Mouse (Mus musculus) c-Kit-positive CD71-negative TER-119-negative erythroid progenitor cells, embryonic 14.5 days (primary cell): Measurements from ENCODE around the gene Uvrag.
A peak's percentile ranks its signal among the peaks of the same experiment; 100 is the strongest.

ENCODE experiments used
- DNase-seq: peaks from one replicate; pipeline ENCODE4 v3.0.0-alpha.2; 2013; ENCODE audit warnings: low read depth

The Uvrag gene

DNA sequence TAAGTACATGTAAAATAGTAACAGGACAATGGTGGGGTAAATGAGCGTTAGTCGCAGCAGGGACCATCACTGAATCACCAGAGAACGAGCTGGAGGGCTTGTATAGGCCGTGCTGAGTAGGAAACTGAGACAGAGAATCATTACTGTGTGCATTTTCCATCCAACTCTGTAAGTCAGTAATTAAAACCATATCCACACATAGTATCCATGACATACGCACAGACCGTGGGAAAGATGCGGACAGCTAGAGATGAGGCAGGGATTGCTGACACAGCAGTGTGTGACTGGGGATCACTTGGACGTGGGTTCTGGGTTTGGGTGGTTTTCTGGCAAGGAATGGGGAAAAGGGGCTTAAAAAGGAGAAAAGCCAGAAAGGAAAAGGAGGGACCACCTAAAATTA, 81.0 kb downstream of the Uvrag start:
- no peak for DNase-seq

DNA sequence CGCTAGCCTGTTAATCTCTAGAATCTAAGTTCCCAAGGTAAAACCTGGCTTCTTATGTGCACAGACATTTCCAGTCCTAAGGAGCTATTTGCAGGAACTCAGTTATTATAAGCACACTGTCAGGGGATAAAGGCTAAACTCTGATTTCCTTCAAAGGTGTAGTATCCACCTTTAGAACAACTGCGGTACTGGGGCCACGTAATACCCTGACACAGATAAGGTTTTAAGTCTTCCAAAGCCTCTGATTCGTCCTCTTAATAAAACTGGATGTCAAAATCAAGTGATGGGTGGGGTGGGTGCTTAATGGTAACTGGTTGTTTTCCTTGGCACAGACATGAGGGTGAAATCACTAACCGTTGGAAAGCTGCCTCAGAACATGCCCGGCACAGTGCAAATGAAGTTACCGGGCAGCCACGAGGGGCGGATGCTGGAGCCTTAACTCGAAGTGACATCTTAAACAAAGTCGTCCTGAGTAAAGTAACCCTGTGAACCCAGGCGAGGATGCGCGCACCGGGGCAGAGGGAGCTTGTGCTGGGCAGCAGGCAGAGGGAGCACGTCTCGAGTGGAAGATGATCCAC, 83.8 kb downstream of the Uvrag start:
- DNase-seq, result no peak

- no peak for DNase-seq
These were observed 87.3 kb downstream of the Uvrag start for GRCm38 (mm10) chr7:99053626-99054025.

- no peak for DNase-seq
These were observed 88.3 kb downstream of the Uvrag start for GRCm38 (mm10) chr7:99052471-99053241.

DNA sequence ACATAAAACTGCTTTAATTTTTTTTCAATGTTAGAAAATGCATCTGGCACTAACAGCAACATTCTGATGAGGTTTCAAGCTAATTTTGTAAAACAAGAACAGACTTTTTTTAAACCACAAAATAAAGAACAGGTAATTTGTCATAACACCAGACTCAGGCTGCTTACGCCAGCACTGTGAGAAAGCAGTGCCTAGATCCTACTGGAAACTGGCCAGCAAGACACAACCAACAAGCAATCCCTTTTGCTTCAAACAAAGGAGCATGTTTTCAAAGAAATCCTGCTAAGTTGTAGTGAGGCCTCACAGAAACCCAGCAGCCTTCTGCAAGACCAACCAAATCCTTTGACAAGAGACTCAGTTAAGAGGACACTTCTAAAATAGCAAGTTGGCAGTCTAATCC, 90.1 kb downstream of the Uvrag start:
- no peak for DNase-seq

DNA sequence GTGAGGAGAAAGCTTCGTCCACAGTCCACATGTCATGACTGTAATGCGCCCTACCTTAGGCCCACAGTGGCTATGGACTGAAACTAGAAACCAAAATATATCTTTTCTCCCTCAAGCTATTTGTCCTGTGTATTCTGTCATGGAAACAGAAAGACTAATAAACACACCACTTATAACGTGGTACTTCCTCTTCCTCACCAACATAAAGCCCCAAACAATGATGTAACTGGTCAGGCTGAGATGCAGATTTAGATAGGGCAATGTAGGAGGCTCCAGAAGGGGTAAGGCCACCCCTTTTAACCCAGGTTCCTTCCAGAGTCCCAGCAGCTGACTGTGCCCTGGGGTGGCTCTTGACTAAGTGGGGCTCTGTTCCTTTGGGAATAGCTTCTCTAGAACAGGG, 91.0 kb downstream of the Uvrag start:
- DNase-seq, result no peak

DNA sequence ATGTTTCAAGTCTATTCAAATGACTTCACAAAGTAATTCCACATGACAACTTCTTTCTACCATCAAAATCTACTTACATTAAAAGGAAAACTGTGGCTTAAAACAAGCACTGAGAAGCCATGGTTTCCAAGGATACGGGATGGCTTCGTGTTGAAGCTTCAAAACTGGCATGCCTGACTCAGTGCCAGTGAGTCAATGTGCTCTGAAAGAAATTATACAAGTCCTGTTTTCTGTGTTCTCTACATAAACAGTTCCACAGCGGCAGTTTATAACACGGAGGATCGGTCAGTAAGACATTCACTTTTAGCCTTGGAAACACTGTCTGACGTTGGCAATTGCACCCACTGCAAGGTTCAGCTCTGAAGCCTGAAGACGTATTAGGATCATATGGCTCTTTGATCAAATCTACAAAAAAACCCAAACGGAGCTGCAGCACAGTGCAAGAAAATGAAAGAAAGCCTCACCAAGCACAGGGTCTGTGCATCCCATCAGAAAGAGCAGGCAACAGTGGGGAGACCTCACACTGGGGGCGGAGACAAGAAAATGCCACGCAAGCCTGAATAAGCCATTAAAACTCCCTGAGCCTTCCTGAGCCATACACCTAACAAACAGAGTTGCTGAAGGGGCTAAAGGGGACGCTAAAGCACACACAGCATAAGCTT, 94.3 kb downstream of the Uvrag start:
- no peak for DNase-seq

DNA sequence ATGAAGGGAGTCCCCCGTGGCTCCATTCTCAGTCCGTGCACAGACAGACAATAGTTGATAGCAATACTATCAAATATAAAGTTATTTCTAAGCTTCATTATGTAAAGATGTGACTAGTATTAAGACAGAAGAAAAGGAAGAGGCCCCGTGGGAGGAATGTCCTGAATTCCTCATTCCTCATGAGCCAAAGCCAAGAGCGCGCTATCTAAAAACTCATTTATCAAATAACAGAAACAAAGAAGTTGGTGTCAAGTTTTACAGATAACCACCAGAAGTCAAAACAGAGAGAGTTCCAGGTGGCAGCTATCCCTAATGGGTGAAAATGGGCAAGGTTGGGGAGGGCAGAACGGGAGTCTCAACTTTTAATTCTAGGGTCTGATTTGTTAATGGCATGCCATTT, 95.4 kb downstream of the Uvrag start:
- no peak for DNase-seq

- no peak for DNase-seq
These were observed 97.0 kb downstream of the Uvrag start for GRCm38 (mm10) chr7:99043923-99044322.

GRCm38 (mm10) chr7:99043322-99043721, 97.6 kb downstream of the Uvrag start:
- peak; percentile 29 for DNase-seq

DNA sequence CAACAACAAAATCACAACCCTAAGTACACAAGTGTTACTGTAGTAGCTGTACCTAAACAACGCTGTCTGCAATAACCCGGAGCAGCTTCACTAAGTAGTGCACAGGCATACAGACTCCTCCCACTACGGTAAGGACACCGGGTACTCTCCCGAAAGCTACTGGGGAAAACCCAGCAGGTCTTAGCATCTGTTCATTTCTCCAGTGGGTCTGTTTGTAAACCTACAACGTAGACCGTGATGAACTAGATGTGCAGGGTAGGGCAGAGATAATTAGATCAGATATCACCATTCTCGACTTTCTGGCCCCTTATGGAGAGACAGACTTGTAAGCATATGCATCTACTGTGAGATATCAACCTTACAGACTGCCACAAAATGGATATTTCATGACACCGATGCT, 99.1 kb downstream of the Uvrag start:
- no peak for DNase-seq

GRCm38 (mm10) chr7:99039912-99040311, 101.0 kb downstream of the Uvrag start:
- DNase-seq, result no peak

GRCm38 (mm10) chr7:99036284-99036683, 104.7 kb downstream of the Uvrag start:
- DNase-seq, result no peak

GRCm38 (mm10) chr7:99034909-99035308, 106.0 kb downstream of the Uvrag start:
- no peak for DNase-seq

- no peak for DNase-seq
These were observed 107.1 kb downstream of the Uvrag start for GRCm38 (mm10) chr7:99033838-99034237.

- no peak for DNase-seq
These were observed 107.6 kb downstream of the Uvrag start for GRCm38 (mm10) chr7:99033314-99033713.

GRCm38 (mm10) chr7:99032051-99032450, 108.9 kb downstream of the Uvrag start:
- no peak for DNase-seq

DNA sequence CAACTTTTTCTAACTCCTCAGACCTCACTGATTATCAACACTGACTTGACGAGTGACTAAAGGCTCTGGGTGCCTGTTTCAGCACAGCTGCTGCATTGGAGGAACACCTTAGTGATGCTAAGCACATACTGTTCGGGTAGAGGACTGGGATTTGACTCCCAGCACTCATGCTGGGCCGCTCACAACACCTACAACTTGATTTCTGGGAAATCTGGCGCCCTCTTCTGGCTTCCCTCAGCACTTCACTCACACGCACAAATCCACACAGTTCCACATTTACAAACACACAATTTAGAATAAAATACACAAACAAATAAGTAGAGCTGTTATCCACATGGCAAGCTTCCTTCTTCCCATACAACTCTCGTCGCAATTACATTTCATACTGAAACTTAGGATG, 112.8 kb downstream of the Uvrag start:
- no peak for DNase-seq

DNA sequence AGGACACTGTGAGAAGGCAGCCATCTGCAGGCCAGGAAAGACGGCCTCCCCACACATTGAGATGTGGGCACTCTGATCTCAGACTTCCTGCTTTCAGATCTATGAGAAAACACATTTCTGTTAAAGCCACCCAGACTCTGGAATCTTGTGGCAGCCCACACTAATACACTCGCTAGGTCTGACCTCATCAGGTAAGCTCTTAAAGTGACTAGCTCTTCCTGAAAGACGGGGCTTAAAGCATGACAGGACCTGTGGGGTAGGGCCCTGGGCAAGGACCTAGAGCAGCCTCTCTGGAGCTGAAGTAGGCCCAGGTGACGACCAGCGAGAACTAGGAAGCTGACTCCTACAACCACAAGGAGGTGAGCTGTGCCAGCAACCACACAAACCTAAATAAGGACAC, 113.8 kb downstream of the Uvrag start:
- DNase-seq, result no peak

GRCm38 (mm10) chr7:99025989-99026388, 115.0 kb downstream of the Uvrag start:
- no peak for DNase-seq

DNA sequence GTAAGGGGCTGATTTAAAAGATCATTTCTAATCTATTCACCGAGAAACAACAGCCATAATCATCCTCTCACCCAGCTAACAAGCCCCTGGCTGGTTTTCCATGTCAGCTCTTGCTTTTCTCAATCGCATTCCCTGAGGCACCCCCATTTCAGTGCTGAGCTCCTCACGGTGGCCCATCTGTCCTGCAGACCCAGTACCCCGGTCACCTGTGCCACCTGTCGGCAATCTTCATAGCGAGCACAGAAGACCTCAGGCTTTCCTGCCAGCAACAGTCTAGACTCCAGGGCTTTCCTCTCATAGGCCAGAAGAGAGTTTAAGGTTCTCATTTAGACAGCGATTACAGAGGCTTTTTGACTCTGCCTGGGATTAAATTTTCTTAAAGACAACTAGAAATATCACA, 115.7 kb downstream of the Uvrag start:
- no peak for DNase-seq

DNA sequence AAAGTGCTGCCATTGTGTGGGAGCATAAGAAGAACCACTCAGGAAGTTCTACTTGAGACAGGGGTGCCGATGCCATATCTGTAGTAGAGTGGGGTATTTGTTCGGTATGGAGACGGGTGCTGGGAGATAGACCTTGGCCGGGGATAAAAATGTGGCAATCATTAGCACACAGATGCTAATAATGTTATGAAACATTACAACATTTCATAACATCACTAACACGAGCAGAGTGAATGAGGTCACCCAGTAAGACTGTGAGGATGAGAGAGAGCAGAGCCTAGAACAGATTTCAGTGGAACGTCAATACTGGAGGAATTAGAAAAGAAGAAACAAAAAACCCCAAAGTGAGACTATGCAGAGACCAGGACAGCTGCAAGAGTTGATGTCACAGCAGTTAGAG, 116.2 kb downstream of the Uvrag start:
- no peak for DNase-seq

DNA sequence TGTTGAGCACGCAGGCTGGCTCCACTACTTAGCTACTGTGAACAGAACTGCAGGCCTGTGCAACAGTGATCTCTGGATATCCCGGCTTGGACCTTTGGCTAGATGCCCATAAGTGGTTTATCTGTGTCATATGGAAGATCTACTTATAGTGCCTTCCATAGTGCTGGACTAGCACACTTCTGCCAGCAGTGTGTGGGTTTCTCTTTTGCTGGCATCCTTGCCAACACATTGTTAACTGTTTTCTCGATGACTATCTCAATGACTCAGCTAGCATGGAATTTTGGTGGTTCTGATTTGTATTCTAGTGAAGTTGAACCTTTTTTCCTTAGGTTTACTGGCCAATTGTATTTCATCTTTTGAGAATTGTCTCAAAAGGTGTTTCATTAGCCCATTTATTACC, 117.0 kb downstream of the Uvrag start:
- DNase-seq, result no peak

DNA sequence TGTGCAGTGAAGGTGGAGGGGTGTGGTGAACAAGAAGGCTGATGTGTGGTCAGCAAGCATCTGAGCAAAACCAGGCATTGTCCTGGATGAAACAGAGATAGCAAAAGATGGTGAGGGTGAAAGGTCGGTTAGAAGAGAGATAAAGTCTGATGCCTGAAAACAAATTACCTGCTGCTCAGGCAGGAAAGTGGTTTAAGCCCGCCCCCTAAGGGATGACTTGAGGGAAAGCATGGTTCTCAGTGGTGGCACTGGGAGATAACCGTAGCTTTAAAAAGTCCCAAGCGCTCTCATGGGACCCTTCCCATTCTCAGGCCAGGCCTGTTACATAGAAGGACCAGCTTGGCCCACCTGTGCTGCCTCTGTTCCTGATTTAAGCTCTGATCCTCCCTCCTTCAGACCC, 119.7 kb downstream of the Uvrag start:
- DNase-seq, result no peak
